Mouse (Mus musculus) heart, embryonic 16.5 days (tissue): Measurements from ENCODE around the gene Ugt1a5. TPM values are rescaled to one million over a fixed set of nuclear protein-coding genes. Genes with fewer than 3 reads are reported as not detected.

Experiments
- ATAC-seq: fragments of 200-750 bp; cut with Nextera tagmentation; replicated peaks from 2 replicates; pipeline ENCODE4 v1.8.0; 2017; ENCODE audit warnings: moderate number of reproducible peaks; ENCODE audit not compliant: insufficient read depth, low FRiP score; ENCODE audit errors: extremely low read depth
- H3K27ac ChIP-seq: fragments of 300-500 bp; sonication (generic); 2 replicates; pipeline ENCODE4 v1.5.1; 2014; ENCODE audit warnings: mild to moderate bottlenecking, low read length, control low read depth, moderate library complexity
- H3K27me3 ChIP-seq: fragments of 300-500 bp; sonication (generic); 2 replicates; pipeline ENCODE4 v1.6.1; 2014; ENCODE audit warnings: low read length, mixed read lengths; ENCODE audit not compliant: control insufficient read depth, insufficient read depth
- H3K36me3 ChIP-seq: fragments of 300-500 bp; sonication (generic); 2 replicates; pipeline ENCODE4 v1.6.1; 2014; ENCODE audit not compliant: control insufficient read depth, insufficient read depth
- H3K4me1 ChIP-seq: fragments of 300-500 bp; sonication (generic); 2 replicates; pipeline ENCODE4 v1.6.1; 2014; ENCODE audit warnings: low read length, mixed read lengths; ENCODE audit not compliant: control insufficient read depth, insufficient read depth
- H3K4me2 ChIP-seq: fragments of 300-500 bp; sonication (generic); 2 replicates; pipeline ENCODE4 v1.6.1; 2014; ENCODE audit warnings: low read depth, mild to moderate bottlenecking, control low read depth, low read length
- H3K4me3 ChIP-seq: fragments of 300-500 bp; sonication (generic); 2 replicates; pipeline ENCODE4 v1.5.1; 2014; ENCODE audit warnings: mild to moderate bottlenecking, control low read depth, low read length
- H3K9ac ChIP-seq: fragments of 300-500 bp; sonication (generic); 2 replicates; pipeline ENCODE4 v1.6.1; 2014; ENCODE audit warnings: low read length, control low read depth
- H3K9me3 ChIP-seq: fragments of 300-500 bp; sonication (generic); replicated peaks from 2 replicates; pipeline ENCODE4 v1.6.1; 2016; ENCODE audit warnings: low read length; ENCODE audit not compliant: control insufficient read depth
- WGBS: fragments of 180-500 bp; shearing (Covaris S2); extraction: QIAGEN DNeasy Blood & Tissue Kit; methylation state at CpG from one replicate; pipeline ENCODE4 v1.1.7; 2014; 5-methylcytosine and 5-hydroxymethylcytosine counted together
- polyA plus RNA-seq: library from polyadenylated mRNA; unstranded; fragments of >200 nt; fragmentation: Nextera tagmentation; extraction: Ambion mirVana; gene quantifications from 2 replicates; pipeline ENCODE4 v1.2.1, GENCODE M21; 2015

The Ugt1a5 gene
- polyA plus RNA-seq, 1 experiment from 2014 or later: not detected

- no peaks in the 10 kb centered on the region for H3K27me3 ChIP-seq
- H3K9ac ChIP-seq: no peak overlapping the region
- ATAC-seq: peak; percentile 10; the same call in 1 of the 2 replicates
- peaks cover 8% of the 10 kb centered on the region; the same call in 1 of the 2 replicates for H3K9me3 ChIP-seq
- H3K36me3 ChIP-seq: peaks cover 31% of the 10 kb centered on the region
- 58% methylated on average over 8 of the region's 8 CpGs for WGBS
- no peak overlapping the region for H3K27ac ChIP-seq
- no peak overlapping the region for H3K4me2 ChIP-seq
- H3K4me3 ChIP-seq: no peak overlapping the region
- peaks cover 18% of the 10 kb centered on the region for H3K4me1 ChIP-seq
Measured at GRCm38 (mm10) chr1:88258881-88259642, 93.2 kb downstream of the Ugt1a5 start.

GRCm38 (mm10) chr1:88259643-88260024 is 93.8 kb downstream of the Ugt1a5 start:
- Histone ChIP-seq H3K27ac (no peak overlapping the region), H3K9me3 (peaks cover 5% of the 10 kb centered on the region; the same call in 1 of the 2 replicates), H3K4me3 (no peak overlapping the region), H3K4me1 (peaks cover 18% of the 10 kb centered on the region), H3K27me3 (no peaks in the 10 kb centered on the region), H3K4me2 (no peak overlapping the region), H3K36me3 (peaks cover 37% of the 10 kb centered on the region), H3K9ac (no peak overlapping the region)
- ATAC-seq: no peak; the same call in 1 of the 2 replicates
- WGBS: 69% methylated on average over 4 of the region's 4 CpGs

DNA sequence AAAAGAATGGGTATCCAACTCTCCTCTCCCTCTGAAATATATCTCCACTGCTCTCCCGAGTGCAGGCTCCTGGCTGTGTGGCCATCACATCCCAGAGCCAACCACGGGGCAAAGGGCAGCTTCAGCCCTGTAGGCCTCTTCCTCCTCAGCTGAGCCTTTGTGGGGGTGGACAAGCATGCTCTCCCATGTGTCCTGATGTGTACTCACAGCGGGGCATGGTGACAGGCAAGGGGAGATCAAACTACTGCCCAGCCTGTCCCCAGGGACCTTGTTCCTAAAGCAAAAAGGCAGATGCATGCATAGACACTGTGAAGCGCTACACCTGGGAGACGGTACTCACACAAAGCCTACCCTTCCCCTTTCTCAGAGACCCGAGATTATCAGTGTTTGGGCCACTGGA is 94.3 kb downstream of the Ugt1a5 start:
- 71% methylated on average over 6 of the region's 6 CpGs for WGBS
- Histone ChIP-seq H3K9me3 (peaks cover under 1% of the 10 kb centered on the region; the same call in 1 of the 2 replicates), H3K4me1 (peaks cover 18% of the 10 kb centered on the region), H3K36me3 (peaks cover 42% of the 10 kb centered on the region), H3K9ac (no peak overlapping the region), H3K4me2 (no peak overlapping the region), H3K27ac (no peak overlapping the region), H3K4me3 (no peak overlapping the region), H3K27me3 (no peaks in the 10 kb centered on the region)
- 0 out of 2 replicates have a peak, but pooled peaks have one; percentile 1 for ATAC-seq

DNA sequence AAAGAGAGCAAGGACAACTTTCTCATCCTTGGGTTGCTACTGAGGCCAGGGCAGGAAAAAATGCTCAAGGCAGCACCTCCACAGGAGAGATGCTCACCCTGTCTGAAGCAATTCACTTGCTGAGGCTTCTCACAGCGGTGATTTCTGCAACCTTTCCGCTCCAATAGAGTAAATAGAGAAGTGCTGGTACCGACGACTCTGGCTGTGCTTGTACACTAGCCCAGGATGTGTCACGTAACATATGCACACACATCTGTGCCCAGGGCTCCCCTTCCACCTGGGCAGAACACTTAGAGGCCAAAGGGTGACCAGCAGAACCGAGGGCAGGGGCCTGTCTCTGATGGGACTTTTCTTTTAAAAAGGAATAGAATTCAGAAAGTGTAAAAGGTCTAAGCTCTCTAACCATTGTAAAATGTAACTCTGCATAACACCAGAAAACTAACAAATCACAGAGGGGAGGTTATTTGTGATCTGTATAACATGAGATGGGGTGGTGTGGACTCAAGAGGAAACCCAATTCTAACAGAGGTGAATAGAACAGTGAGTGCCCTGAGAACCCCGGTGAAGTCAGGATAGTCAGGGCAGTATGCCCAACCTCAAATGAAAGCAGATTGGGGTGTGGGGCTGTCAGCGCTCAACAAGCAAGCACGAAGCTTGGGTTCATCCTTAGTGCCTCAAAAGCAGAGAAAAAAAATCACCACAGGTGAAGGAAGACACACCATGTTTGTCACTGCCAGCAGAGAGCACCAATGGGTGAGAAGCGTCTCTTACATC is 95.0 kb downstream of the Ugt1a5 start:
- Histone ChIP-seq H3K4me2 (no peak overlapping the region), H3K9me3 (no peaks in the 10 kb centered on the region), H3K4me1 (peaks cover 18% of the 10 kb centered on the region), H3K27ac (no peak overlapping the region), H3K27me3 (no peaks in the 10 kb centered on the region), H3K4me3 (no peak overlapping the region), H3K9ac (no peak overlapping the region), H3K36me3 (peaks cover 48% of the 10 kb centered on the region)
- 81% methylated on average over 10 of the region's 10 CpGs for WGBS
- ATAC-seq: no peak

GRCm38 (mm10) chr1:88261706-88262105 is 95.9 kb downstream of the Ugt1a5 start:
- Histone ChIP-seq H3K9me3 (no peaks in the 10 kb centered on the region), H3K4me3 (no peak overlapping the region), H3K36me3 (peaks cover 58% of the 10 kb centered on the region), H3K9ac (no peak overlapping the region), H3K27ac (no peak overlapping the region), H3K4me1 (peaks cover 18% of the 10 kb centered on the region), H3K4me2 (no peak overlapping the region), H3K27me3 (no peaks in the 10 kb centered on the region)
- no peak for ATAC-seq
- WGBS: 82% methylated on average over 7 of the region's 7 CpGs

DNA sequence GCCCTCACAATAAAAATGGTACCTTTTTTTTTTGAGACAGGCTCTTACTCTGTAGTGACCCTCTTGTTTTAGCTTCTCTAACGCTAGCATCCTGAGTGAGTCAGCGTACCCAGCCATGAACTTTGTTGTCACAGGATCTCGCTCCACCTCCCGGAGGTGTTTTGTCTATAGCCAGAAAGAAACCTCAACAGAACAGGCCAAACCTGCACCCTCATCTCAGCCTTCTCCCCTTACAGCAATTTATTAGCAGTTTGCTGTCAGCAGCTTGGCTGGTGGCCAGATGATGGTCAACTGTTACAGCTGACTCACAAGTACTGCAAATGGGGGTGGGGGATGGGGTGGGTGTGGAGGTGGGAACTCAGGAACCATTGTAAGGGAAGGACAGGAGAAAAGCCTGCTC is 96.4 kb downstream of the Ugt1a5 start:
- Histone ChIP-seq H3K27me3 (no peaks in the 10 kb centered on the region), H3K9ac (no peak overlapping the region), H3K9me3 (no peaks in the 10 kb centered on the region), H3K36me3 (peaks cover 63% of the 10 kb centered on the region), H3K27ac (no peak overlapping the region), H3K4me3 (no peak overlapping the region), H3K4me1 (peaks cover 18% of the 10 kb centered on the region), H3K4me2 (no peak overlapping the region)
- ATAC-seq: peak; percentile 6
- 70% methylated on average over 4 of the region's 4 CpGs for WGBS

DNA sequence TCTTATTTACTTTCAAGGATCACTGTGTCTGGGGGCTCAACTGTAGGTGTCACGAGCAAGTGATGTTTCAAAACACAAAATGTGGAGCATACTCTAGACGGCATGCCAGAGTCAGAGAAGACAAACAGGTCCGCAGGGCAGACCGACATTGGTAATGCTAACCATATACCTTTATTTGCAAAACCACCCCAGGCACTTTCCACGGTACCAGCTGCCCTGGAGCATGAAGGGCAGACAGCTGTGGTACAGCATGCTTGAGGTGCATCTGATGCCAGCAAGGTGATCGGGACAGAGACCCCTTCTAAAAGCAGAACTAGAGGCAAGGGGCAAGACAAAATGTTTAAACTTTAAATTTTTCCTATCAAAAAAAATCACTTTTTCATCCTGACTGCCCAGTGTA is 97.1 kb downstream of the Ugt1a5 start:
- Histone ChIP-seq H3K4me2 (no peak overlapping the region), H3K27me3 (no peaks in the 10 kb centered on the region), H3K4me3 (no peak overlapping the region), H3K36me3 (peaks cover 70% of the 10 kb centered on the region), H3K27ac (no peak overlapping the region), H3K4me1 (peaks cover 18% of the 10 kb centered on the region), H3K9ac (no peak overlapping the region), H3K9me3 (no peaks in the 10 kb centered on the region)
- ATAC-seq: no peak
- WGBS: 72% methylated on average over 6 of the region's 6 CpGs

DNA sequence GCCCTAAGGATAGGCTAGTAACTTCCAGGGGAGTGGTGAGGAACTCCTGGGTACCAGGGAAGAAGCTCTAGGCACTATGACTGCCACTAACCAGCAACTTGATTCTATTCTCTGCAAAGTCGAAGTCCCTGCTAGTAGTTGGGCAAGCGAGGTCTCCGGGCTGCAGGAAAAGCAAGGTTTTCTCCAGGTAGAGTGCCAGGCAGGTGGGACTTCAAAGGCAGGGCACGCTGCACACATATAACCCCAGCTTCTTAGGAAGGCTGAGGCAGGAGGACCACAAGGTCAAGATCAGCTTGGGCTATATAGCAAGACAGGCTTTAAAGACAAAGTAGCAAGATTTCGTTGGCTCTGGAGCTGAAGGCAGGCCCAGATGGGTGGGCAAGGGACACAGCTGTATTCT is 98.0 kb downstream of the Ugt1a5 start:
- ATAC-seq: no peak
- H3K27me3 ChIP-seq: no peaks in the 10 kb centered on the region
- H3K4me3 ChIP-seq: no peak overlapping the region
- no peak overlapping the region for H3K9ac ChIP-seq
- no peaks in the 10 kb centered on the region for H3K9me3 ChIP-seq
- no peak overlapping the region for H3K4me2 ChIP-seq
- H3K36me3 ChIP-seq: peaks cover 78% of the 10 kb centered on the region
- H3K4me1 ChIP-seq: peaks cover 17% of the 10 kb centered on the region
- 89% methylated on average over 5 of the region's 5 CpGs for WGBS
- H3K27ac ChIP-seq: no peak overlapping the region

DNA sequence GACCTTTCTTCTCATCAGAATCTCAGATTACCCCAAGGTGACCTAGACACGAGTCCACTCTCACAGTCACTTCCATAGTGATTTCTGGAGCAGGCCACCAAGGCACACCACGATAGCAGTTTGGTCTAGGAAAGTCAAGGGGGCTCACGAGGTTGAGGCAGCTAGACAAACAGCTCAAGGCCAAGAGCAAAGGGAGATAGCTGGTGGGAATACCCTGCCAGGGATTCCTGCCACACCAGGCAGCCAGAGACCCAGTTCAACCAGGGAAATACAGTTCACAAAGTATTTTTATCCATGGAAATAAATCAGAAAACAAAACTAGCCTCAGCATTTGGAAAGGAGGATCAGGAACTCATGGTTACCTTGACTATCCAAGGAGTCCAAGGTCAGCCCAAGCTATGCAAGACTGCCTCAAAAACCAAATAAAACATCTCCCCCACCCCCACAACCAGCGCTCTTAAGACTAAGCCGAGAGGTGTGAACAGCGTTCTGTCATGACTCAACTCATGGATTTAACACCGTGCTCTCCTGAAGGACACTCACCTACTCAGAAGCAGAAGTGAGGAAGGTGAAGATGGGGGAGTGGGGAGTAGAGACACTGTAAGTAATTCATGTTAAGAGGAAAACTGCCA is 98.5 kb downstream of the Ugt1a5 start:
- no peaks in the 10 kb centered on the region for H3K9me3 ChIP-seq
- H3K4me3 ChIP-seq: no peak overlapping the region
- H3K36me3 ChIP-seq: peaks cover 84% of the 10 kb centered on the region
- H3K4me2 ChIP-seq: no peak overlapping the region
- H3K27ac ChIP-seq: no peak overlapping the region
- no peak for ATAC-seq
- H3K9ac ChIP-seq: no peak overlapping the region
- 75% methylated on average over 7 of the region's 7 CpGs for WGBS
- H3K4me1 ChIP-seq: peaks cover 12% of the 10 kb centered on the region
- H3K27me3 ChIP-seq: no peaks in the 10 kb centered on the region
